Mouse (Mus musculus) neutrophil, adult 65 days (primary cell): ENCODE results near the gene Serpina3c. TPM values are rescaled to one million over a fixed set of nuclear protein-coding genes. Genes with fewer than 3 reads are reported as not detected.

ENCODE experiments used
- total RNA-seq: library from RNA; stranded (reverse); gene quantifications from 2 replicates; pipeline ENCODE4 v1.2.4, GENCODE M21; 2023

Serpina3c gene
- total RNA-seq, result not detected in 2 replicates

GRCm38 (mm10) chr12:104153656-104154055 is at the start of gene Serpina3c:
TSS of gene Serpina3c (minus strand) at chr12:104153870.

DNA sequence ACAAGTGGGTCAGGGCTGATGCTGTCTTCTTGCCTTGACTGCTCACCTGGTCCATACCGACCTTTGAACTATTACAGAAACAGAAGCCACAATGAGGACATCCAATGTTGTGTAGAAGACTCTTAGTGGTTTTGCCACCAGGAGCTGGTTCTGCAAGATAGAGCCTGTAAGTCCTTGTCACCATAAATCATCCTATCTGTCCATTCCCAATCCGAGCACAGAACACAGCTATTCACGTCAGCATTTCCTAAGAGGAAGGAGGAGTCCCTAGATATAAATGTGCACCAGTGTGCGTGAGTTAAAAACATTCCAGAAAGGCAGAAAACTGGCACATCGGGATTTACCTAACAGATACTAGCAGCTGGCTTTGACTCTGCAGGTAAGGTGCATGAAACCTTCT is 26.0 kb downstream of the Serpina3c start, which contains the start of gene Serpina3b:
Gene Serpina3b, plus strand, starts transcription at position 301 of the 400 bp plus-strand sequence.

DNA sequence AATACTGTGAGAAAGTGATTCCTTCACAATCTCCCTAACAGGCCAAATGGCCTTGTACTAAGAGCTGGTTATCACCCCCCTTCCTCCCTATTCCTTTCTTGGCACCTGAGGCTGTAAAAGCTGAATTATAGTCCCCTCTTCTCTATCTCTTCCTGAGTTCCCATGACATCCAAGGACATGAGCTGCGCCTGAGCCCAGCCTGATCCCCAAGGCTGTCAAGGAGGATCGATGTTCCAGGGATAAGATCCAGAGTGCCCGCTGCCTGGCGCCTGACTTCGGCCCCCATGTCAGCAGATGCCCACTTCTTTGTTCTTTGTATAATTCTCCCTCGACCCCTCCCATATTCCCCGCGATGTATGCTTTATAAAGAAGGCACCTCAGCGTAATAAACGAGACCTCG is 41.3 kb downstream of the Serpina3c start, which contains the start of gene Serpina3a:
Gene Serpina3a, plus strand, starts transcription at position 392 of the 400 bp plus-strand sequence.

DNA sequence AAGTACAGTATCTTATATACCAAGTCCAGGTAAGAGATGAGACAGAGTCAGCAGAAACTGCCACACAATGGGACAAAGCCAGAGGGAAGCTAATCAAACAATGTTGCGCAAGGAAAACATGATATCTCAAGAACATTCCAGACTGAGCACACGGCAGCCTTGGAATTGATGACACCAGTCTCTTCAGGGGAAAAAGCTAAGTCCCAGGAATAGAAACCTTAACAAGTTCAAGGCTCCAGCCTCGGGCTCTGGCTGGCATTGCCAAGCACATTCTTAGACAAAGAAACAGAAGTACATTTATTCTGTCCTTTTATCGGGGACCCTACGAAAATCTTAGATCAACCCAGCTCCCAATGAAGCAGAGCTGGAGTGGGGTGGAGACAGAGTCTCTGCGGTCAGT is 52.9 kb downstream of the Serpina3c start, which contains the start of gene Serpina5:
Gene Serpina5, plus strand, starts transcription at position 346 of the 400 bp plus-strand sequence.

Other genes starting within 250 kb of the Serpina3c start
- 0.34 and 0.35 TPM in 2 replicates for gene Serpina1c, start 249.0 kb downstream of the Serpina3c start, total RNA-seq
- gene Serpina1e, start 194.9 kb downstream of the Serpina3c start, total RNA-seq, result 0.45 TPM in 1 of 2 replicates, not detected in the other
- not detected in 2 replicates for gene Serpina11, start 163.9 kb downstream of the Serpina3c start, total RNA-seq
- gene Serpina9, start 140.1 kb downstream of the Serpina3c start, total RNA-seq, result not detected in 2 replicates
- gene Serpina12, start 109.4 kb downstream of the Serpina3c start, total RNA-seq, result not detected in 2 replicates
- not detected in 2 replicates for gene Serpina5, start 52.8 kb downstream of the Serpina3c start, total RNA-seq
- not detected in 2 replicates for gene Serpina3a, start 41.1 kb downstream of the Serpina3c start, total RNA-seq
- gene Serpina3b, start 25.9 kb downstream of the Serpina3c start, total RNA-seq, result 0.22 TPM in 1 of 2 replicates, not detected in the other
- gene Serpina3f, start 60.7 kb upstream of the Serpina3c start, total RNA-seq, result 0.88 TPM in 1 of 2 replicates, not detected in the other
- gene Serpina3g, start 82.4 kb upstream of the Serpina3c start, total RNA-seq, result 0.73 and 2.4 TPM in 2 replicates
- not detected in 2 replicates for gene Serpina3i, start 109.3 kb upstream of the Serpina3c start, total RNA-seq
- gene Serpina3j, start 160.7 kb upstream of the Serpina3c start, total RNA-seq, result not detected in 2 replicates
- not detected in 2 replicates for gene Serpina3k, start 184.6 kb upstream of the Serpina3c start, total RNA-seq
- gene Serpina3m, start 184.6 kb upstream of the Serpina3c start, total RNA-seq, result not detected in 2 replicates